Mouse (Mus musculus) MEL (cell line): Measurements from ENCODE around the gene Syk. TPM values are rescaled to one million over a fixed set of nuclear protein-coding genes. Genes with fewer than 3 reads are reported as not detected.
A peak's percentile ranks its signal among the peaks of the same experiment; 100 is the strongest.

Experiments
- DNase-seq: peaks from one replicate; pipeline ENCODE4 v3.0.0; 2011; ENCODE audit warnings: low read depth, low spot score
- H3K27ac ChIP-seq: 2 replicates; pipeline ENCODE4 v1.5.1; 2012; ENCODE audit warnings: low read depth, mild to moderate bottlenecking, control low read depth, low read length, moderate library complexity; ENCODE audit not compliant: control insufficient read depth
- H3K27me3 ChIP-seq, 2 experiments: fragments of 150-350 bp in 1 of 2; sonication (generic) in 1 of 2; 2 replicates each; pipeline ENCODE4 v1.6.1; 2012; ENCODE audit warnings: low read length in 2 of 2, mild to moderate bottlenecking in 2 of 2, improper control_type of control experiment in 1 of 2, moderate library complexity in 1 of 2; ENCODE audit not compliant: insufficient read depth in 2 of 2, control insufficient read depth in 1 of 2
- H3K36me3 ChIP-seq, 2 experiments: 2 replicates each; pipeline ENCODE4 v1.6.1; 2012 to 2014; ENCODE audit warnings: low read length in 2 of 2, improper control_type of control experiment in 1 of 2, inconsistent platforms in 1 of 2, mild to moderate bottlenecking in 1 of 2; ENCODE audit not compliant: insufficient read depth in 2 of 2, control insufficient read depth in 1 of 2
- H3K4me1 ChIP-seq, 2 experiments: fragments of 150-350 bp in 1 of 2; sonication (generic) in 1 of 2; 2 replicates each; pipeline ENCODE4 v1.6.1; 2012; ENCODE audit warnings: low read length in 2 of 2, improper control_type of control experiment in 1 of 2, mild to moderate bottlenecking in 1 of 2; ENCODE audit not compliant: insufficient read depth in 2 of 2, control insufficient read depth in 1 of 2
- H3K4me3 ChIP-seq, 2 experiments: fragments of 150-350 bp in 1 of 2; sonication (generic) in 1 of 2; 2 replicates each; pipeline ENCODE4 v1.5.1; 2012; ENCODE audit warnings: low read depth in 2 of 2, low read length in 2 of 2, mild to moderate bottlenecking in 2 of 2, moderate library complexity in 2 of 2, control low read depth in 1 of 2, improper control_type of control experiment in 1 of 2; ENCODE audit not compliant: control insufficient read depth in 1 of 2, insufficient read depth in 1 of 2
- H3K79me2 ChIP-seq: 2 replicates; pipeline ENCODE4 v1.6.1; 2012; ENCODE audit warnings: mild to moderate bottlenecking, low read length, moderate library complexity; ENCODE audit not compliant: control insufficient read depth, poor library complexity, insufficient read depth
- H3K9ac ChIP-seq: 2 replicates; pipeline ENCODE4 v1.6.1; 2012; ENCODE audit warnings: low read depth, mild to moderate bottlenecking, control low read depth, low read length, moderate library complexity; ENCODE audit not compliant: control insufficient read depth, poor library complexity, severe bottlenecking
- H3K9me3 ChIP-seq: fragments of 150-350 bp; sonication (generic); replicated peaks from 2 replicates; pipeline ENCODE4 v1.6.1; 2012; ENCODE audit warnings: mild to moderate bottlenecking, low read length, improper control_type of control experiment, moderate library complexity; ENCODE audit not compliant: insufficient read depth
- CHD1 ChIP-seq: IDR thresholded peaks from 2 replicates; pipeline ENCODE4 v1.6.1; 2012; ENCODE audit warnings: low read depth, mild to moderate bottlenecking, inconsistent platforms, low read length, improper control_type of control experiment
- CTCF ChIP-seq, 3 experiments: IDR thresholded peaks in 2 of 3; conservative IDR thresholded peaks in 1 of 3; 2 replicates each; pipeline ENCODE4 v1.5.1; 2011 to 2012; ENCODE audit warnings: low read length in 3 of 3, low read depth in 2 of 3, mild to moderate bottlenecking in 2 of 3, improper control_type of control experiment in 1 of 3, inconsistent platforms in 1 of 3, mixed read lengths in 1 of 3, moderate library complexity in 1 of 3; ENCODE audit not compliant: control insufficient read depth in 1 of 3, insufficient read depth in 1 of 3, poor library complexity in 1 of 3, severe bottlenecking in 1 of 3
- E2F4 ChIP-seq: IDR thresholded peaks from 2 replicates; pipeline ENCODE4 v1.6.1; 2011; ENCODE audit warnings: low read depth, low read length, improper control_type of control experiment, borderline replicate concordance
- EP300 ChIP-seq, 2 experiments: IDR thresholded peaks; 2 replicates each; pipeline ENCODE4 v1.6.1; 2011; ENCODE audit warnings: improper control_type of control experiment in 2 of 2, low read length in 2 of 2, low read depth in 1 of 2, mild to moderate bottlenecking in 1 of 2
- GABPA ChIP-seq: IDR thresholded peaks from 2 replicates; pipeline ENCODE4 v1.6.1; 2012; ENCODE audit warnings: low read depth, mild to moderate bottlenecking, inconsistent platforms, low read length, improper control_type of control experiment, moderate library complexity
- JUND ChIP-seq: IDR thresholded peaks from 2 replicates; pipeline ENCODE4 v1.6.1; 2011; ENCODE audit warnings: low read depth, mild to moderate bottlenecking, improper control_type of control experiment, low read length
- MAX ChIP-seq: IDR thresholded peaks from 2 replicates; pipeline ENCODE4 v1.6.1; 2011; ENCODE audit warnings: low read length, improper control_type of control experiment
- MAZ ChIP-seq: IDR thresholded peaks from 2 replicates; pipeline ENCODE4 v1.6.1; 2012; ENCODE audit warnings: low read depth, mild to moderate bottlenecking, inconsistent platforms, low read length, improper control_type of control experiment
- MYB ChIP-seq: IDR thresholded peaks from 2 replicates; pipeline ENCODE4 v1.6.1; 2011; ENCODE audit warnings: mild to moderate bottlenecking, low read depth, low read length, improper control_type of control experiment
- POLR2A ChIP-seq, 2 experiments: IDR thresholded peaks; 2 replicates each; pipeline ENCODE4 v1.6.1; 2011 to 2012; ENCODE audit warnings: low read length in 2 of 2, mild to moderate bottlenecking in 2 of 2, control low read depth in 1 of 2, improper control_type of control experiment in 1 of 2, low read depth in 1 of 2, moderate library complexity in 1 of 2; ENCODE audit not compliant: control insufficient read depth in 1 of 2, insufficient read depth in 1 of 2, poor library complexity in 1 of 2
- RAD21 ChIP-seq: IDR thresholded peaks from 2 replicates; pipeline ENCODE4 v1.6.1; 2011; ENCODE audit warnings: mild to moderate bottlenecking, low read depth, low read length, improper control_type of control experiment
- SMC3 ChIP-seq: IDR thresholded peaks from 2 replicates; pipeline ENCODE4 v1.6.1; 2011; ENCODE audit warnings: low read depth, low read length, improper control_type of control experiment
- TAL1 ChIP-seq: IDR thresholded peaks from 2 replicates; pipeline ENCODE4 v1.6.1; 2012; ENCODE audit warnings: mild to moderate bottlenecking, inconsistent platforms, low read length, moderate library complexity, mixed read lengths
- UBTF ChIP-seq: IDR thresholded peaks from 2 replicates; pipeline ENCODE4 v1.6.1; 2012; ENCODE audit warnings: low read depth, mild to moderate bottlenecking, inconsistent platforms, low read length, improper control_type of control experiment, moderate library complexity, borderline replicate concordance; ENCODE audit not compliant: insufficient read depth
- USF1 ChIP-seq: IDR thresholded peaks from 2 replicates; pipeline ENCODE4 v1.6.1; 2014; ENCODE audit warnings: low read depth, mild to moderate bottlenecking, inconsistent platforms, low read length, improper control_type of control experiment, moderate library complexity
- ZC3H11A ChIP-seq: IDR thresholded peaks from 2 replicates; pipeline ENCODE4 v1.6.1; 2012; ENCODE audit warnings: low read depth, mild to moderate bottlenecking, inconsistent platforms, low read length, improper control_type of control experiment
- ZKSCAN1 ChIP-seq: IDR thresholded peaks from 2 replicates; pipeline ENCODE4 v1.6.1; 2012; ENCODE audit warnings: low read depth, mild to moderate bottlenecking, inconsistent platforms, low read length, improper control_type of control experiment, moderate library complexity
- ZMIZ1 ChIP-seq: IDR thresholded peaks from 2 replicates; pipeline ENCODE4 v1.6.1; 2012; ENCODE audit warnings: low read depth, mild to moderate bottlenecking, inconsistent platforms, low read length, improper control_type of control experiment, moderate library complexity
- ZNF384 ChIP-seq: IDR thresholded peaks from 2 replicates; pipeline ENCODE4 v1.6.1; 2012; ENCODE audit warnings: low read depth, mild to moderate bottlenecking, inconsistent platforms, low read length, improper control_type of control experiment
- polyA plus RNA-seq, 2 experiments: library from polyadenylated mRNA; stranded (reverse) in 1 of 2; unstranded in 1 of 2; fragments of >175 nt in 1 of 2; fragments of >200 nt in 1 of 2; gene quantifications; 2 replicates each; pipeline versions ENCODE4 v1.2.1 to v1.2.4; 2012; ENCODE audit warnings: low replicate concordance in 2 of 2, low read depth in 1 of 2; ENCODE audit not compliant: insufficient read length in 2 of 2, insufficient read depth in 1 of 2, missing spikeins in 1 of 2
- total RNA-seq: library from RNA; depleted of rRNA; stranded (reverse); fragments of 300-350 nt; gene quantifications from 2 replicates; pipeline ENCODE4 v1.2.3, GENCODE M21; 2012

Syk gene
- total and polyA plus RNA-seq, 3 experiments = 14.4 to 23.8 TPM; not detected in 1

- H3K9ac ChIP-seq = no peak overlapping the region
- peak; percentile 37 for DNase-seq
- no peaks in the 10 kb centered on the region for H3K79me2 ChIP-seq
- no peaks in the 10 kb centered on the region for H3K9me3 ChIP-seq
- H3K27ac ChIP-seq = no peak overlapping the region
- peaks cover 0 to 11% of the 10 kb centered on the region in 2 experiments; a peak in 2 of 4 replicates for H3K36me3 ChIP-seq
- H3K27me3 ChIP-seq = no peaks in the 10 kb centered on the region
- H3K4me3 ChIP-seq = peak overlapping the region in 1 of 2 experiments; percentile 11; a peak in 1 of 4 replicates
- H3K4me1 ChIP-seq = peaks cover 0 to 25% of the 10 kb centered on the region in 2 experiments
- TF ChIP-seq JUND (no peak), ZNF384 (peak; percentile 74), SMC3 (0 out of 2 replicates have a peak, but pooled peaks have one; percentile 2), CTCF (IDR thresholded peaks at IDR 0.05 in 2 of 3, conservative IDR thresholded peaks at IDR 0.05 in 1 of 3; ENCODE audit: control insufficient read depth in 1 of 3, insufficient read depth in 1 of 3, low read depth in 2 of 3, low read length in 3 of 3, poor library complexity in 1 of 3, severe bottlenecking in 1 of 3) (peak in 1 of 3 experiments; percentile 7; a peak in 1 of 6 replicates), ZKSCAN1 (no peak), ZMIZ1 (no peak), RAD21 (peak; percentile 3), MAX (no peak), ZC3H11A (no peak), EP300 (IDR thresholded peaks at IDR 0.05; ENCODE audit: low read depth in 1 of 2, low read length in 2 of 2) (0 out of 4 replicates have a peak, but pooled peaks of 1 of the 2 experiments have one; percentile 24)
- TF ChIP-seq, all 39 proteins: peak for 5
These were observed 32.2 kb upstream of the Syk start for GRCm38 (mm10) chr13:52550690-52551193.

- H3K9ac ChIP-seq = no peak overlapping the region
- peaks cover 0 to 11% of the 10 kb centered on the region in 2 experiments; a peak in 2 of 4 replicates for H3K36me3 ChIP-seq
- peaks cover 0 to 25% of the 10 kb centered on the region in 2 experiments for H3K4me1 ChIP-seq
- no peak for DNase-seq
- no peak for TF ChIP-seq UBTF
- TF ChIP-seq CHD1 = no peak
- no peak for TF ChIP-seq GABPA
- no peak for TF ChIP-seq MYB
- TF ChIP-seq E2F4 = no peak
- TF ChIP-seq MAZ = no peak
- no peak for TF ChIP-seq TAL1
- TF ChIP-seq USF1 = no peak
- no peak for TF ChIP-seq POLR2A (IDR thresholded peaks at IDR 0.05; ENCODE audit: control insufficient read depth in 1 of 2, insufficient read depth in 1 of 2, low read depth in 1 of 2, low read length in 2 of 2, poor library complexity in 1 of 2)
- no peak for TF ChIP-seq ZMIZ1
- H3K4me3 ChIP-seq = no peak overlapping the region
- no peaks in the 10 kb centered on the region for H3K27me3 ChIP-seq
- H3K79me2 ChIP-seq = no peaks in the 10 kb centered on the region
- no peaks in the 10 kb centered on the region for H3K9me3 ChIP-seq
- H3K27ac ChIP-seq = no peak overlapping the region
These were observed 31.7 kb upstream of the Syk start for GRCm38 (mm10) chr13:52551275-52551674.
